Mouse (Mus musculus): Measurements from ENCODE around the gene Ppm1m. TPM values are rescaled to one million over a fixed set of nuclear protein-coding genes. Genes with fewer than 3 reads are reported as not detected.

Gene Ppm1m
- polyA plus RNA-seq, 1 experiment from 2014 or later: 16.9 TPM

GRCm38 (mm10) chr9:106215341-106216125, 16.0 kb upstream of the Ppm1m start:
- ATAC-seq (ENCODE audit: low FRiP score): no peak
- H3K4me3 ChIP-seq (replicated peaks): no peak overlapping the region
- H3K36me3 ChIP-seq: peaks cover 37% of the 10 kb centered on the region
- WGBS: 90% methylated on average over 6 of the region's 6 CpGs
- H3K27ac ChIP-seq (replicated peaks): no peak overlapping the region
- no peaks in the 10 kb centered on the region for H3K27me3 ChIP-seq (replicated peaks)
- no peaks in the 10 kb centered on the region for H3K9me3 ChIP-seq (replicated peaks)
- H3K9ac ChIP-seq (replicated peaks): no peak overlapping the region
- H3K4me2 ChIP-seq: no peak overlapping the region
- peaks cover 15% of the 10 kb centered on the region for H3K4me1 ChIP-seq

- no peak for ATAC-seq (ENCODE audit: low FRiP score)
- WGBS: 90% methylated on average over 12 of the region's 12 CpGs
Observed at GRCm38 (mm10) chr9:106212594-106212981, 13.0 kb upstream of the Ppm1m start.

GRCm38 (mm10) chr9:106211680-106212593, 12.4 kb upstream of the Ppm1m start:
- Histone ChIP-seq H3K27ac (replicated peaks) (peak overlapping the region; percentile 67), H3K4me2 (peak overlapping the region; percentile 57), H3K36me3 (peaks cover 43% of the 10 kb centered on the region), H3K9me3 (replicated peaks) (no peaks in the 10 kb centered on the region), H3K27me3 (replicated peaks) (no peaks in the 10 kb centered on the region), H3K4me3 (replicated peaks) (peak overlapping the region; percentile 29), H3K9ac (replicated peaks) (0 out of 2 replicates have a peak overlapping the region, but pooled peaks have one; percentile 28), H3K4me1 (peaks cover 17% of the 10 kb centered on the region)
- peak; percentile 87 for ATAC-seq (ENCODE audit: low FRiP score)
- 20% methylated on average over 37 of the region's 37 CpGs for WGBS

More at GRCm38 (mm10) chr9:106212594-106212981, 13.0 kb upstream of the Ppm1m start:
- Histone ChIP-seq H3K9me3 (replicated peaks) (no peaks in the 10 kb centered on the region), H3K27me3 (replicated peaks) (no peaks in the 10 kb centered on the region), H3K27ac (replicated peaks) (no peak overlapping the region), H3K9ac (replicated peaks) (no peak overlapping the region), H3K4me1 (peaks cover 15% of the 10 kb centered on the region), H3K4me3 (replicated peaks) (no peak overlapping the region), H3K4me2 (no peak overlapping the region), H3K36me3 (peaks cover 43% of the 10 kb centered on the region)

- no peak for ATAC-seq (ENCODE audit: low FRiP score)
- H3K9ac ChIP-seq (replicated peaks): 0 out of 2 replicates have a peak overlapping the region, but pooled peaks have one; percentile 28
- no peaks in the 10 kb centered on the region for H3K27me3 ChIP-seq (replicated peaks)
- peaks cover 39% of the 10 kb centered on the region for H3K36me3 ChIP-seq
- H3K4me1 ChIP-seq: peaks cover 26% of the 10 kb centered on the region
- H3K9me3 ChIP-seq (replicated peaks): no peaks in the 10 kb centered on the region
- peak overlapping the region; percentile 67; the same call in 1 of the 2 replicates for H3K27ac ChIP-seq (replicated peaks)
- H3K4me2 ChIP-seq: peak overlapping the region; percentile 57
- H3K4me3 ChIP-seq (replicated peaks): no peak overlapping the region
- 37% methylated on average over 9 of the region's 9 CpGs for WGBS
Observed at GRCm38 (mm10) chr9:106210853-106211609, 11.5 kb upstream of the Ppm1m start.

GRCm38 (mm10) chr9:106209954-106210353, 10.4 kb upstream of the Ppm1m start:
- Histone ChIP-seq H3K9me3 (replicated peaks) (no peaks in the 10 kb centered on the region), H3K4me1 (peaks cover 34% of the 10 kb centered on the region), H3K27ac (replicated peaks) (no peak overlapping the region), H3K9ac (replicated peaks) (no peak overlapping the region), H3K36me3 (peaks cover 33% of the 10 kb centered on the region), H3K27me3 (replicated peaks) (no peaks in the 10 kb centered on the region), H3K4me3 (replicated peaks) (no peak overlapping the region), H3K4me2 (no peak overlapping the region)
- ATAC-seq (ENCODE audit: low FRiP score): no peak
- WGBS: 92% methylated on average over 4 of the region's 4 CpGs

- Histone ChIP-seq H3K9ac (replicated peaks) (no peak overlapping the region), H3K9me3 (replicated peaks) (no peaks in the 10 kb centered on the region), H3K4me3 (replicated peaks) (no peak overlapping the region), H3K27ac (replicated peaks) (no peak overlapping the region), H3K36me3 (peaks cover 15% of the 10 kb centered on the region), H3K27me3 (replicated peaks) (no peaks in the 10 kb centered on the region), H3K4me1 (peaks cover 52% of the 10 kb centered on the region), H3K4me2 (no peak overlapping the region)
- no peak for ATAC-seq (ENCODE audit: low FRiP score)
- 87% methylated on average over 5 of the region's 5 CpGs for WGBS
Observed at GRCm38 (mm10) chr9:106208181-106208580, 8.6 kb upstream of the Ppm1m start.

GRCm38 (mm10) chr9:106206515-106206914, 7.0 kb upstream of the Ppm1m start:
- H3K9ac ChIP-seq (replicated peaks): no peak overlapping the region
- WGBS: 92% methylated on average over 2 of the region's 2 CpGs

GRCm38 (mm10) chr9:106205713-106206290, 6.3 kb upstream of the Ppm1m start:
- 0 out of 2 replicates have a peak, but pooled peaks cover 6% of the 10 kb centered on the region for H3K36me3 ChIP-seq
- no peak overlapping the region for H3K27ac ChIP-seq (replicated peaks)
- no peak for ATAC-seq (ENCODE audit: low FRiP score)
- H3K4me2 ChIP-seq: no peak overlapping the region
- H3K9me3 ChIP-seq (replicated peaks): no peaks in the 10 kb centered on the region
- H3K4me3 ChIP-seq (replicated peaks): no peak overlapping the region
- H3K27me3 ChIP-seq (replicated peaks): no peaks in the 10 kb centered on the region
- WGBS: 88% methylated on average over 7 of the region's 7 CpGs
- H3K9ac ChIP-seq (replicated peaks): no peak overlapping the region
- H3K4me1 ChIP-seq: peaks cover 42% of the 10 kb centered on the region

More at GRCm38 (mm10) chr9:106206515-106206914, 7.0 kb upstream of the Ppm1m start:
- Histone ChIP-seq H3K36me3 (0 out of 2 replicates have a peak, but pooled peaks cover 6% of the 10 kb centered on the region), H3K9me3 (replicated peaks) (no peaks in the 10 kb centered on the region), H3K4me2 (no peak overlapping the region), H3K27me3 (replicated peaks) (no peaks in the 10 kb centered on the region), H3K4me3 (replicated peaks) (no peak overlapping the region), H3K4me1 (peaks cover 49% of the 10 kb centered on the region), H3K27ac (replicated peaks) (no peak overlapping the region)
- no peak for ATAC-seq (ENCODE audit: low FRiP score)

GRCm38 (mm10) chr9:106203990-106204851, 4.7 kb upstream of the Ppm1m start:
- Histone ChIP-seq H3K27me3 (replicated peaks) (no peaks in the 10 kb centered on the region), H3K36me3 (0 out of 2 replicates have a peak, but pooled peaks cover 4% of the 10 kb centered on the region), H3K9me3 (replicated peaks) (no peaks in the 10 kb centered on the region), H3K27ac (replicated peaks) (no peak overlapping the region), H3K4me1 (peaks cover 49% of the 10 kb centered on the region), H3K4me3 (replicated peaks) (peak overlapping the region; percentile 79), H3K4me2 (peak overlapping the region; percentile 70), H3K9ac (replicated peaks) (peak overlapping the region; percentile 79)
- no peak for ATAC-seq (ENCODE audit: low FRiP score)
- WGBS: 81% methylated on average over 7 of the region's 7 CpGs

Measured in neural tube, embryonic 15.5 days (tissue).